Mouse (Mus musculus): ENCODE measurements around the gene Maml3. TPM values are rescaled to one million over a fixed set of nuclear protein-coding genes. Genes with fewer than 3 reads are reported as not detected.

Gene Maml3
- polyA plus RNA-seq, 1 experiment from 2014 or later, result 5.4 TPM

DNA sequence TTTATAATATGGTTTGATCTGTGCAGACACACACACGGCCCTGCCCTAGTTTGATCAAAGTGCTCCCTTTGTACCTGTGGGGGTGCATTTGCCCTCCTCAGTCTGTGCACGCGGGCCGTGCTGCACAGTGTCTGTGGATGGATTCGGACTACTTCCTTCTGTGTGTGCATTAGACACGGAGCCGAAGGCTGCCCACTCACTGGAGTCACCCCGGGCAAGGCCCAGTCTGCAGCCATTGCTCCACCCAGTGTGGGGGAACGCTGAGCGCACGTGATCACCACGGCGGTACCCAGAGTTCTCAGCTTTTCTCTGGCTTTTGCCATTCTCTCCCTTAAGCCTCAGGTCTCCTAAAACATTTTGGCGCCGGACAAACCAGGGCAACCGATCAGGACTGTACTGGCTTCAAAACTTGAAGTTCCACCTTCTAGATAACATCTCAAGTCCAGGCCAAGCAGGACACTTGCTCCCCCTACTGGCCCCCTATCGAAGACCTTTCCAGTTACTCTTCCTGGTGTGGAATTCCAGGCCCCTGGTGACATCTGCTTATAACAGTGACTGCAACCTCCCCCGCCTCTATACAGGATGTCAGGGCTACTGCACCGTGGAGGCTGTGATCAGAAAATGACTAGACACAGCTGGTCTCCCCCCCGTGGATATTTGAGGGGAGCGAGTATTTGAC, 431.3 kb downstream of the Maml3 start:
- Histone ChIP-seq H3K4me1 (replicated peaks) (no peaks in the 10 kb centered on the region; the same call in 1 of the 2 replicates), H3K9me3 (no peaks in the 10 kb centered on the region), H3K4me2 (no peak overlapping the region), H3K36me3 (no peaks in the 10 kb centered on the region), H3K27ac (no peak overlapping the region), H3K27me3 (no peaks in the 10 kb centered on the region), H3K4me3 (replicated peaks) (no peak overlapping the region), H3K9ac (replicated peaks) (no peak overlapping the region)
- no peak for ATAC-seq (ENCODE audit: insufficient number of reproducible peaks, insufficient read depth, low FRiP score, low TSS enrichment, low read depth)
- WGBS, result 67% methylated on average over 21 of the region's 21 CpGs

DNA sequence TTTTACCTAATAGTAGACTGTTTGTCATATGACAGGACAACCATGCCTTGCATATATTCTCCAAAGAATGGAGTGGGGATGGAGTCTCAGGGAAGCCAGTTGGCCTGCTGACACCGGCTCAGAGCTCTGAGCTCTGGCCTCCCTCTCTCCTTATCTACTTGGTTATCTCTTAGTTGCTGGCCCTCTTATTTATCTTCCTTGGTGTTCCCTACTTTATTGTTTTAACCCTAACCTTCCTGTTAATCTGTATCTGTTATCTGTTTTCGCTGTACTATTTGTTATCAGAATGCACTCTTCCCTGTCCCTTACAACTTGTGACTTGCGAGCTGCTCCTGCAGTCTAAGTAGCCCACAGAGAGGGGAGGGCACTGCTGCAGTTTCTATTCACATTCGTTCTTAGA, 432.2 kb downstream of the Maml3 start:
- no peak overlapping the region for H3K4me3 ChIP-seq (replicated peaks)
- no peaks in the 10 kb centered on the region; the same call in 1 of the 2 replicates for H3K4me1 ChIP-seq (replicated peaks)
- H3K27ac ChIP-seq, result no peak overlapping the region
- no peaks in the 10 kb centered on the region for H3K36me3 ChIP-seq
- 73% methylated on average over 4 of the region's 4 CpGs for WGBS
- no peak overlapping the region for H3K9ac ChIP-seq (replicated peaks)
- ATAC-seq (ENCODE audit: insufficient number of reproducible peaks, insufficient read depth, low FRiP score, low TSS enrichment, low read depth), result no peak
- no peak overlapping the region for H3K4me2 ChIP-seq
- no peaks in the 10 kb centered on the region for H3K9me3 ChIP-seq
- no peaks in the 10 kb centered on the region for H3K27me3 ChIP-seq

DNA sequence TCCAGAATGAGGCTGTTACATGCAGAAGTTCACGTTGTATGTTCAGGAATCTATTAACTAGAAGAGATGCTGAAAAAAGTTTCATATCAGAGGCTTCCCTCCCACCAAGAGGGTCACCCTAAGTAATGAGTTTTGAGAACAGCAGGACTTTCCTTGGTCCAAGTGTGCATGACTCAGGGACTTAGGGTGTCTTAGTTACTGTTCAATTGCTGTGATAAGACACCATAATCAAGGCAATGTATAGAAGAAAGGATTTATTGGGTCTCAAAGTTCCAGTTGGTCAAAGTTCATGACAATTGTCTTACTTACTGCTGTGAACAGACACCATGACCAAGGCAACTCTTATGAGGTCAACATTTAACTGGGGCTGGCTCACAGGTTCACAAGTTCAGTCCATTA, 433.8 kb downstream of the Maml3 start:
- no peaks in the 10 kb centered on the region; the same call in 1 of the 2 replicates for H3K4me1 ChIP-seq (replicated peaks)
- H3K36me3 ChIP-seq, result no peaks in the 10 kb centered on the region
- H3K27ac ChIP-seq, result no peak overlapping the region
- H3K27me3 ChIP-seq, result no peaks in the 10 kb centered on the region
- WGBS, result 93% methylated on average over 1 of the region's 1 CpGs
- H3K4me3 ChIP-seq (replicated peaks), result no peak overlapping the region
- H3K9ac ChIP-seq (replicated peaks), result no peak overlapping the region
- no peak for ATAC-seq (ENCODE audit: insufficient number of reproducible peaks, insufficient read depth, low FRiP score, low TSS enrichment, low read depth)
- no peak overlapping the region for H3K4me2 ChIP-seq
- H3K9me3 ChIP-seq, result no peaks in the 10 kb centered on the region

DNA sequence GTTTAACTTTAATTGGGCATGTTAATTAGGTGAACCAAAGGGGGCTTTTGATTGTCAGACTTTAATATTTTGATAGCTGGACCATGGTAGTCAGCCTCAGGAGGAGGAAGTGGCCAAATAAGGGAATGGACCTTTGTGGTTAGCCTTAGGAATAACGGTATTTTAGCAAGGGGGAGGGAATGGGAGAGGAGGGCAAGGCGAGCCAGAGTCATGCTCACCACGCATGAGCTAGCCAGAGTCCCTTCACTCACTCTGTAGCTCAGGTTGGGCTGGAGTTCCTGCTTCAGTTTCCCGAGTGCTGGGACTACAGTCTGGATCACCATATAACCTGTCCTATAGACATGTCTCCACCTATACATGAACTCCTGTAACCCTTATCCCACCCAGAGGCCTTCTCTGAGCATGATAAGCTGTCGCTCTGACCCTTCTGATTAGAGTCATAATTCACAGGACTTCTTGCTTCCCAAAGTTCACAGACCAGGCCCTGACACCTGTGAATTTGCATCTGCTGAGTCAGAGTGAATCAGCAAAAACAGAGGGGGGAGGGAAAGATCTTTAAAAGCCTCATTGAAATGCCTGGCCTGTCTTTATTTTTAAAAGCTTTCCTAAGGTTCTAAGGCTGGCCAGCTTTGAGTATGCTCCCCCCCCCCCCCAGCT, 434.3 kb downstream of the Maml3 start:
- WGBS, result 81% methylated on average over 5 of the region's 5 CpGs
- Histone ChIP-seq H3K9me3 (no peaks in the 10 kb centered on the region), H3K9ac (replicated peaks) (no peak overlapping the region), H3K4me1 (replicated peaks) (no peaks in the 10 kb centered on the region; the same call in 1 of the 2 replicates), H3K27me3 (no peaks in the 10 kb centered on the region), H3K27ac (no peak overlapping the region), H3K4me3 (replicated peaks) (no peak overlapping the region), H3K36me3 (no peaks in the 10 kb centered on the region), H3K4me2 (no peak overlapping the region)
- no peak for ATAC-seq (ENCODE audit: insufficient number of reproducible peaks, insufficient read depth, low FRiP score, low TSS enrichment, low read depth)

DNA sequence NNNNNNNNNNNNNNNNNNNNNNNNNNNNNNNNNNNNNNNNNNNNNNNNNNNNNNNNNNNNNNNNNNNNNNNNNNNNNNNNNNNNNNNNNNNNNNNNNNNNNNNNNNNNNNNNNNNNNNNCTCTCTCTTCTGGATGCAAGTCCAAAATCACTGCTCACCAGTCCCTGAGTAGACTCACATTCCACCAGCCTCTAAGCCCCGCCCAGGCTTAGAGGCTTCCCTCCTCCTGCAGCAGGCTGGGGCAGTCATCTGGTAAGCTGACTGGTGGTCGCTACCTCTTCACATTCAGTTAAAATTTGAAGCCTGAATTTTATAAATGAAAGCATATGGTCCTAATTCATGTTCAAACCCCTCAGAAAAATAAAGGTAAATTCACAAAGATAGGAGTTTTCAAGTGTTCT, 436.3 kb downstream of the Maml3 start:
- no peak for ATAC-seq (ENCODE audit: insufficient number of reproducible peaks, insufficient read depth, low FRiP score, low TSS enrichment, low read depth)
- Histone ChIP-seq H3K36me3 (no peaks in the 10 kb centered on the region), H3K4me3 (replicated peaks) (no peak overlapping the region), H3K27ac (no peak overlapping the region), H3K27me3 (no peaks in the 10 kb centered on the region), H3K4me2 (no peak overlapping the region), H3K4me1 (replicated peaks) (peaks cover under 1% of the 10 kb centered on the region; the same call in 1 of the 2 replicates), H3K9me3 (no peaks in the 10 kb centered on the region), H3K9ac (replicated peaks) (no peak overlapping the region)
- 32% methylated on average over 2 of the region's 2 CpGs for WGBS

DNA sequence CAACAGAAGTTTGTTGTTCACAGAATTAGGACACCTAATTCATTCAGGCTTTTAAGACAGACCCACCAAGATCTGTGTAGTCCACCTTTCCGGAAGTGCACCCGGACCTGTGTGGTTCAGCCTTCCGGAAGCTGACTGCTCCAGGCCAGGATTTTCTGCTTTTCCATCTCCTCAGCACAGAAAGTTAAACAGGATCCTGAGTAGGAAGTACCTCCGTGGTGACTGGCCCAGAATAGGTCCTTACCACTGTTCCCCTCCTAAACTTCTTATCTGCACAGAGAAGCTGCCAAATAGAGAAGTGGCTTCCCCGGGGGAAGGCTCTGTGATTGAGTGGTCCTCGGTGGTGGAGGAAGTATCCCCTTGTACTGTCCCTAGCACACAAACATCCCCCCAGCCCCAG, 442.3 kb downstream of the Maml3 start:
- no peaks in the 10 kb centered on the region for H3K9me3 ChIP-seq
- H3K27me3 ChIP-seq, result no peaks in the 10 kb centered on the region
- H3K4me2 ChIP-seq, result no peak overlapping the region
- H3K4me1 ChIP-seq (replicated peaks), result peaks cover 27% of the 10 kb centered on the region
- no peak for ATAC-seq (ENCODE audit: insufficient number of reproducible peaks, insufficient read depth, low FRiP score, low TSS enrichment, low read depth)
- H3K4me3 ChIP-seq (replicated peaks), result no peak overlapping the region
- 67% methylated on average over 6 of the region's 6 CpGs for WGBS
- no peaks in the 10 kb centered on the region for H3K36me3 ChIP-seq
- H3K9ac ChIP-seq (replicated peaks), result no peak overlapping the region
- H3K27ac ChIP-seq, result no peak overlapping the region

DNA sequence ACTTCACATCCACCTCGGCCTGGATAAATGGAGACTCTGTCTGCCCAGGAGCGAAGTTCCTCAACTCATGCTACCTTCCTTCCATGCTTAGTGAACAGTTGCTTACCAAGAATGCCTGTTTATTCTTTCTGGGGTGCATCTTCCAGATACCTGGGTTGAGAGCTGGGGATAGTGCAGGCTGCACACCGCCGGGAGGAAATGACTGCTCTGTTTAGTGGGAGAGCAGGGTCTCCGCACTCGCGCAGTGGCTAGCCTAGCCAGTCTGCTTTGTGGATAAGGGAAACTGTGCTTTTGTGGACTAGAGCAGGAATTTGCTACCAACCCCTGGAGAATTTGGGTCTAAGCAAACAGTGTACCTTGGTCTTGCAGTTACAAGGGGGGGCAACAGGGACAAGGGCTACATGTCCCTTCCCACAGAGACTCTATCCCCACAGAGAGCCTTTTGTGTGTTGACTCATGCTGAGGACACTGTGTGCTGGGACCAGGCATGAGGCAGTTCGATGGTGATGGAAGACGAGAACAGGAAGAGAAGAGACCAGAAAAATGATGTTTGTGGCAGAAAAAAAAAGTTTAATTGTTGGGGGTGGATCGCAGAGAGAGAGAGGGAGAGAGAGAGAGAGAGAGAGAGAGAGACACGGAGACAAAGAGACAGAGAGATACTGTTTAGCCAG, 442.9 kb downstream of the Maml3 start:
- Histone ChIP-seq H3K4me3 (replicated peaks) (no peak overlapping the region), H3K27ac (no peak overlapping the region), H3K27me3 (no peaks in the 10 kb centered on the region), H3K9me3 (no peaks in the 10 kb centered on the region), H3K36me3 (no peaks in the 10 kb centered on the region), H3K4me1 (replicated peaks) (peaks cover 27% of the 10 kb centered on the region), H3K4me2 (no peak overlapping the region), H3K9ac (replicated peaks) (no peak overlapping the region)
- no peak for ATAC-seq (ENCODE audit: insufficient number of reproducible peaks, insufficient read depth, low FRiP score, low TSS enrichment, low read depth)
- WGBS, result 73% methylated on average over 11 of the region's 11 CpGs

DNA sequence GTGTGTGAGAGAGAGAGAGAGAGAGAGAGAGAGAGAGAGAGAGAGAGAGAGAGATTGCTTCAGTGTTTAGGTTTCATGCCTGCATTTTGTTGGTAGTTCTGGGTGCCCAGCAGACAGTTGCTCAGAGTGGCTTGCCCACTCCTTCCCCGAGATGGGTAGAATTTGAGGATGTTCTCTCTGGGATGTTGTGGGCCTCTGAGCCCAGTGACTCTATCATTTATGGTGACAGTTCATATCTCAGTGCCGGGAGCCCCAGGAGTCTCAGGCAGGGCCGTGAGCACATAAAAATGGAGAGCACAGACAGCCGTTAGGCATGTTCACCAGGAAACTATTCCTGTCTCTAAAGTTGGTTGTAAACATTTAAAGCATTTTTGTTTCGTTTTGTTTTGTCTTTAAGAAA, 443.5 kb downstream of the Maml3 start:
- peaks cover 27% of the 10 kb centered on the region for H3K4me1 ChIP-seq (replicated peaks)
- H3K27me3 ChIP-seq, result no peaks in the 10 kb centered on the region
- H3K4me2 ChIP-seq, result no peak overlapping the region
- no peak for ATAC-seq (ENCODE audit: insufficient number of reproducible peaks, insufficient read depth, low FRiP score, low TSS enrichment, low read depth)
- no peaks in the 10 kb centered on the region for H3K36me3 ChIP-seq
- H3K4me3 ChIP-seq (replicated peaks), result no peak overlapping the region
- no peak overlapping the region for H3K27ac ChIP-seq
- H3K9me3 ChIP-seq, result no peaks in the 10 kb centered on the region
- WGBS, result 54% methylated on average over 5 of the region's 5 CpGs
- H3K9ac ChIP-seq (replicated peaks), result no peak overlapping the region

DNA sequence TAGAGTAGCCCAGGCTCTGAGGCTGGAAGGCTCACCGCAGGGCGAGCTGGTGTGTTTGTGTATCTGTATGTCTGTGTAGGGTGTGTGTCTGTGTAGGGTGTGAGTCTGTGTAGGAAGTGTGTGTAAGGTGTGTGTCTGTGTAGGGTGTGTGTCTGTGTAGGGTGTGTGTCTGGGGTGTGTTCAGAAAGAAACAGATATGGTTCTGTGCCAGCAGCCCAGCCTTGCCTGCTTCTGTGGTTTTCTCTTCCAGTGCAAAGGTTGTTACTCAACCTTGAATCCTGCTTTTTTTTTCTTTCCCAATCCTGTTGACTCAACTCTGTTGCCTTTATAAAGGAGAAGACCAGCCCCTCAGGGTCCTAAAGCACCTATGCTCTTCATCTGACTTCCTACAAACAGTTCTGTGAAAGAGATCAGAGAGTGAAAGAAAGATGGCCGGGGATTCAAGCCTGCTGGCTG, 444.0 kb downstream of the Maml3 start:
- no peak for ATAC-seq (ENCODE audit: insufficient number of reproducible peaks, insufficient read depth, low FRiP score, low TSS enrichment, low read depth)
- H3K36me3 ChIP-seq, result no peaks in the 10 kb centered on the region

DNA sequence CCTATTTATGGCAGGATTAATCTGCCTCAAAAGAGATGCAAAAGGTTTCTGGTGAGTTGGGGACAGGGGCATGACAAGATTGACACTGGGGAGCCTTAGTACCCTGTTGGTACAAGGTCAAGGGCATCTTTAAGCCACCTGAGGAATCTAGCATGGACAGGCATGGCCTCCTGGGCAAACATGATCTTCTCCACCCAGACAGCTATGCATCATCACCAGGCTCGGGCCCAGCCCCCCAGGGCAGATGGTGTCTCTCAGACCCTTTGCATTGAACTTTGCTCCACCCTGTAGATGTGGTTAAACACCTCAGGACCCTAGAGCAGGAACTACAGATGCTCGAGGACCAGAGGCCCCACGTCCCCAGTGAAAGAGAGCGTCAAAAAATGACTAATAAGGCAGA, 444.8 kb downstream of the Maml3 start, which contains the start of gene Mgst2:
TSS of gene Mgst2 (plus strand) at position 301 of the 400 bp plus-strand sequence.
- 70% methylated on average over 4 of the region's 4 CpGs for WGBS

More for the DNA sequence above, 444.0 kb downstream of the Maml3 start:
- Histone ChIP-seq H3K4me2 (no peak overlapping the region), H3K9ac (replicated peaks) (no peak overlapping the region), H3K27me3 (no peaks in the 10 kb centered on the region), H3K27ac (no peak overlapping the region), H3K4me1 (replicated peaks) (peaks cover 27% of the 10 kb centered on the region), H3K9me3 (no peaks in the 10 kb centered on the region), H3K4me3 (replicated peaks) (no peak overlapping the region)
- WGBS, result 78% methylated on average over 3 of the region's 3 CpGs

DNA sequence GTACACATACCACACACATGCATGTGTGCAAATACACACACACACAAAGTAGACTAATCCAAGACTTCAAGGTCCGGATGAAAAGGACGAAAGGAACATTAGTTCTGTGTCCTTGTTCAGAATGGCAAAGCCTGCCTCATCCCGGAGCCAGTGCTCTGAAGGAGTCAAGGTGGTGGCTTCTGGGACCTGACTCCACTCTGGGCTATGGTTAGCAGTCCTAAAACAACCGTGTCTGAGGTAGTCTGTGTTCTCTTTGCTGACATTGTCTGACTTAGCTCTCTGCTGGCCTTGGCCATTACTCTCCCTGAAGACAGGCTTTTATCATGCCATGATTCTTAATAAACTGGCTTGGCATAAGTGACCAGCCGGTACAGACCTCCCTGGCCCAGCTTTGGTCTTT, 445.5 kb downstream of the Maml3 start:
- Histone ChIP-seq H3K9ac (replicated peaks) (no peak overlapping the region), H3K4me1 (replicated peaks) (peaks cover 27% of the 10 kb centered on the region), H3K27me3 (no peaks in the 10 kb centered on the region), H3K36me3 (no peaks in the 10 kb centered on the region), H3K9me3 (no peaks in the 10 kb centered on the region), H3K4me3 (replicated peaks) (no peak overlapping the region), H3K4me2 (no peak overlapping the region), H3K27ac (no peak overlapping the region)
- 85% methylated on average over 5 of the region's 5 CpGs for WGBS
- no peak for ATAC-seq (ENCODE audit: insufficient number of reproducible peaks, insufficient read depth, low FRiP score, low TSS enrichment, low read depth)

More for the DNA sequence above, 444.8 kb downstream of the Maml3 start, which contains the start of gene Mgst2:
- ATAC-seq (ENCODE audit: insufficient number of reproducible peaks, insufficient read depth, low FRiP score, low TSS enrichment, low read depth), result no peak
- Histone ChIP-seq H3K9ac (replicated peaks) (no peak within 1 kb of the TSS), H3K4me2 (no peak within 1 kb of the TSS), H3K4me3 (replicated peaks) (no peak within 1 kb of the TSS), H3K9me3 (no peaks in the 10 kb centered on the region), H3K4me1 (replicated peaks) (peaks cover 27% of the 10 kb centered on the region), H3K27me3 (no peaks in the 10 kb centered on the region), H3K27ac (no peak within 1 kb of the TSS), H3K36me3 (no peaks in the 10 kb centered on the region)

Measured in limb, embryonic 12.5 days (tissue).